Mouse (Mus musculus) forebrain, embryonic 16.5 days (tissue): Measurements from ENCODE around the gene Gm17581. TPM values are rescaled to one million over a fixed set of nuclear protein-coding genes. Genes with fewer than 3 reads are reported as not detected.
"Not testable (repeated sequence)": the region's sequence is repeated elsewhere in the genome, so short reads cannot be mapped to it uniquely, and the experiment has no call there.

Experiments used
- ATAC-seq: fragments of 200-750 bp; cut with Nextera tagmentation; 2 replicates; pipeline ENCODE4 v1.8.0; 2017; ENCODE audit warnings: mild to moderate bottlenecking, moderate library complexity
- H3K27ac ChIP-seq: fragments of 300-500 bp; sonication (generic); 2 replicates; pipeline ENCODE4 v1.5.1; 2014; ENCODE audit warnings: low read length, control low read depth
- H3K27me3 ChIP-seq: fragments of 300-500 bp; sonication (generic); replicated peaks from 2 replicates; pipeline ENCODE4 v1.6.1; 2014; ENCODE audit warnings: low read length; ENCODE audit not compliant: control insufficient read depth, insufficient read depth
- H3K36me3 ChIP-seq: fragments of 300-500 bp; sonication (generic); 2 replicates; pipeline ENCODE4 v1.6.1; 2014; ENCODE audit not compliant: control insufficient read depth, insufficient read depth
- H3K4me1 ChIP-seq: fragments of 300-500 bp; sonication (generic); replicated peaks from 2 replicates; pipeline ENCODE4 v1.6.1; 2014; ENCODE audit warnings: low read length; ENCODE audit not compliant: control insufficient read depth, insufficient read depth
- H3K4me2 ChIP-seq: fragments of 300-500 bp; sonication (generic); 2 replicates; pipeline ENCODE4 v1.6.1; 2014; ENCODE audit warnings: mild to moderate bottlenecking, low read length, control low read depth
- H3K4me3 ChIP-seq: fragments of 300-500 bp; sonication (generic); replicated peaks from 2 replicates; pipeline ENCODE4 v1.5.1; 2014; ENCODE audit warnings: mild to moderate bottlenecking, low read length, control low read depth
- H3K9ac ChIP-seq: fragments of 300-500 bp; sonication (generic); replicated peaks from 2 replicates; pipeline ENCODE4 v1.6.1; 2014; ENCODE audit warnings: low read depth, low read length, control low read depth
- H3K9me3 ChIP-seq: fragments of 300-500 bp; sonication (generic); 2 replicates; pipeline ENCODE4 v1.6.1; 2016; ENCODE audit warnings: low read length; ENCODE audit not compliant: control insufficient read depth
- WGBS: fragments of 180-500 bp; shearing (Covaris S2); extraction: QIAGEN DNeasy Blood & Tissue Kit; methylation state at CpG from one replicate; pipeline ENCODE4 v1.1.7; 2014; 5-methylcytosine and 5-hydroxymethylcytosine counted together
- polyA plus RNA-seq: library from polyadenylated mRNA; unstranded; fragments of >200 nt; fragmentation: Nextera tagmentation; extraction: Ambion mirVana; gene quantifications from 2 replicates; pipeline ENCODE4 v1.2.1, GENCODE M21; 2015

Gene Gm17581
- polyA plus RNA-seq, 1 experiment from 2014 or later, result not detected

DNA sequence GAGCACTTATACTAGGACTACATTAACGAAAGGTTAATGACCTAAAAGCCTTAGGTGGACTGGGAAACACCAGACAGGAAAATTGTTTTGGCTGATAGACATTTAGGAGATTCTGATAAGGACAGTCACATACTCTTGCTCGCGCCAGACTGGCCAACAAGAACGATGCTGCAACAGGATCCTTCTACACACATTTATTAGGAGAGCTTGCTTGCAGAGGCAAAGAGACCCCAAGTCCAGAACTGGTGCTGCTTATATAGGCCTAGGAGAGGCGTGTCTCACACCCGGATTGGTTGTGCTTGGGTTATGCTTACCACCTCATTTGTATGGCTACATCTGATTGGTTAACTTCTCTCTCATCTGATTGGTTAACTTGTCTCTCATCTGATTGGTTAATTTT lies 37.2 kb downstream of the Gm17581 start:
- H3K36me3 ChIP-seq, H3K27me3 ChIP-seq, ATAC-seq, H3K4me2 ChIP-seq, H3K9me3 ChIP-seq, H3K9ac ChIP-seq, H3K4me3 ChIP-seq, H3K27ac ChIP-seq, H3K4me1 ChIP-seq: not testable (repeated sequence)
- WGBS, result 94% methylated on average over 6 of the region's 6 CpGs

DNA sequence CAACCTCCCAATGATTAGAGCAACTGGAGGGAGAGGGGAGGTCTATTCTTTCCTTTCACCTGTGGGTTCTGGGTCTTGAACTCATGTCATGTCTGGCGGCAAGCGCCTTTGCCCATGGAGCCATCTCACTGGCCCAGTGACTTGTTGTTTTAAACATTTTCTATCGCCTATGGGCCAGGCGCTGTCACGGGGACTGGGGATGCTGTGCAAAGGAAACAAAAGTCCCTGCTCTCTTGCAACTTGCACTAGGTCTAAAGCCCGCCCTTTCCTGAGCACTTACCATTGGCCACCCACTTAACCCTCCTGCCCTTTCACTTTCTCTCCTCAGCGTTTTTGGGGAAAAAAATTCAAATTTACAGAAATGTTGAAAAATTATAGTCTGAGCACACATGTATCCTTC lies 38.8 kb downstream of the Gm17581 start:
- H3K9me3 ChIP-seq, result no peaks in the 10 kb centered on the region
- no peak overlapping the region for H3K4me3 ChIP-seq
- H3K27me3 ChIP-seq, result no peaks in the 10 kb centered on the region
- no peak for ATAC-seq
- no peak overlapping the region for H3K27ac ChIP-seq
- 81% methylated on average over 7 of the region's 7 CpGs for WGBS
- H3K4me2 ChIP-seq, result no peak overlapping the region
- peaks cover 5% of the 10 kb centered on the region; the same call in 1 of the 2 replicates for H3K36me3 ChIP-seq
- H3K4me1 ChIP-seq, result no peaks in the 10 kb centered on the region
- H3K9ac ChIP-seq, result no peak overlapping the region

DNA sequence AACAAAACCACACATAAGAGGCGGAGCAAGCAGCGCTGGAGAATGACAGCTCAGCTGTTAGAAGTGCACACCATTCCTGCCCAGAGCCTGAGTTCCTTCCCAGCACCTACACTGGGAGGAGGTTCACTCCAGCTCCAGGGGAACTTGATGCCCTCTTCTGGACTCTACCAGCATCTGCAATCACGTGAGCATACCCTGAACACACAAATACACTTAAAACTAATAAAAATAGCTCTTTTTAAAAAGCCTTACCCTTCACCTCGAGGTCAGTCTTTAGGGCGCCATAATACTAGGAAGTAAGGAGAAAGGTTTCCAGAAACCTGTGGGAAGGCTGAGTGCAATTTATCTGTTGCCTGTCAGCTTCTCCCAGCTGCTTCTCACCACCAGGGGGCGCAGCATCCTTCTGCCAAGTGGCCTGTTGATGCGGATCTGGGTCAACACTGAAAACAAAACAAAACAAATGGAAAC lies 39.5 kb downstream of the Gm17581 start:
- Histone ChIP-seq H3K27ac (no peak overlapping the region), H3K36me3 (0 out of 2 replicates have a peak, but pooled peaks cover 2% of the 10 kb centered on the region), H3K27me3 (no peaks in the 10 kb centered on the region), H3K4me3 (no peak overlapping the region), H3K9ac (no peak overlapping the region), H3K4me1 (peaks cover 2% of the 10 kb centered on the region), H3K4me2 (no peak overlapping the region), H3K9me3 (no peaks in the 10 kb centered on the region)
- ATAC-seq, result no peak
- 14% methylated on average over 7 of the region's 7 CpGs for WGBS

DNA sequence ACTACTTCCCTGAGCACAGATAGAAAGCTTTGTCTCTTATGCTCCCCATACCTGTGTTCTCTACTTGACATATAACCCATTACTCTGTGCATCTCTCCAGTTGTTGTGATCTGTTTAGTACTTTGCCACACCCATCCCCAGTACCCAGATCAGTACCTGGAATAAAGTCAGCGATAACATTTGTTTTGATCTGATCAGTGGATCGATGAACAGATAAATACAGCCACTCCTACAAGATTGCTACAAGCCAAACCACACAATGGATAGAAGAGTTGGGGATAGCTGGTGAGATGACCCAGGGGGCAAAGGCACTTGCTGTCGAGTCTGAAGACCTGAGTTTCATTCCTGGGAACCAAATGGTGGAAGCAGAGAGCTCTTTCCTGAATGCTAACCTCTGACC lies 40.4 kb downstream of the Gm17581 start:
- ATAC-seq, result no peak
- WGBS, result 80% methylated on average over 3 of the region's 3 CpGs

DNA sequence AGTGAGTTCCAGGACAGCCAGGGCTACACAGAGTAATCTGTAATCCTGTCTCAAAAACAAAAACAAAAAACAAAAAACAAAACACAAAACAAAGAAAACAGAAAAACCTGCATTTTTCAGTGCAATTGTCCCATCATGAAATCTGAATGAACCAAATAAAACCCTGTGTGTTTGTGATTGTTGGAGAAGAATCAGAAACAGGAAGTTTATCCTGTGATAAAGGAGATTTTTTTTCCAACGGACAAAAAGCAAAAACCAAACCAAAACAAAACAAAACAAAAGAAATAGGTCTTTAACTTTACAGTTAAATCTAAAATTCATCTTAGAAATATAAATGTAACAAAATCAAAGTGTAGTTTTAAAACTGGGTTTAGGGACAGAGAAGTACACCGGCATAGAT lies 41.1 kb downstream of the Gm17581 start:
- WGBS, result 85% methylated on average over 2 of the region's 2 CpGs
- no peak overlapping the region for H3K4me3 ChIP-seq
- H3K9ac ChIP-seq, result no peak overlapping the region
- no peak for ATAC-seq
- peaks cover 16% of the 10 kb centered on the region for H3K4me1 ChIP-seq
- no peak overlapping the region for H3K27ac ChIP-seq
- no peak overlapping the region for H3K4me2 ChIP-seq
- no peaks in the 10 kb centered on the region for H3K9me3 ChIP-seq
- no peaks in the 10 kb centered on the region for H3K36me3 ChIP-seq
- no peaks in the 10 kb centered on the region for H3K27me3 ChIP-seq

More for the DNA sequence above, 40.4 kb downstream of the Gm17581 start:
- no peak overlapping the region for H3K9ac ChIP-seq
- H3K4me2 ChIP-seq, result no peak overlapping the region
- H3K4me3 ChIP-seq, result no peak overlapping the region
- peaks cover 10% of the 10 kb centered on the region for H3K4me1 ChIP-seq
- H3K36me3 ChIP-seq, result no peaks in the 10 kb centered on the region
- no peaks in the 10 kb centered on the region for H3K27me3 ChIP-seq
- no peak overlapping the region for H3K27ac ChIP-seq
- no peaks in the 10 kb centered on the region for H3K9me3 ChIP-seq

DNA sequence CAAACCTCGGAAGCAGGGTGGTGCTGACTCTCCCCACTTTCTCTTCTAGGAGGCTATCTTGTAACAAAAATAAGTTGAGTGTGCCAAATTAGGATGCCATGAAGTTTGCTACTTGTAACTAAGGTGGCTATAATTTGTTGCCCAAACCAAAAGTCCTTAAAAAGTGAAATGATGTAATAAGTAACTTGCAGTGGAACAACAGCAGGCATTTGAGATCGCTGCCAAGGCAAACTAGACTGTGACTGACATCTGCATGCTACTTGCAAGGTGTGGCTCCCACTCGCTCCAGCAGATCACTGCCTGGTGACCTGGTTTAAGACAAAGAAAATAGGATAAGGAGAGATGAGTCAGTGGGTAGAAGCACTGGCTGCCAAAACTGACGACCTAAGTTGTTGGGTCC lies 42.5 kb downstream of the Gm17581 start:
- Histone ChIP-seq H3K9me3 (no peaks in the 10 kb centered on the region), H3K36me3 (no peaks in the 10 kb centered on the region), H3K9ac (no peak overlapping the region), H3K4me3 (no peak overlapping the region), H3K27me3 (no peaks in the 10 kb centered on the region), H3K4me2 (no peak overlapping the region), H3K4me1 (peaks cover 21% of the 10 kb centered on the region), H3K27ac (no peak overlapping the region)
- no peak for ATAC-seq
- WGBS, result 81% methylated on average over 4 of the region's 4 CpGs

DNA sequence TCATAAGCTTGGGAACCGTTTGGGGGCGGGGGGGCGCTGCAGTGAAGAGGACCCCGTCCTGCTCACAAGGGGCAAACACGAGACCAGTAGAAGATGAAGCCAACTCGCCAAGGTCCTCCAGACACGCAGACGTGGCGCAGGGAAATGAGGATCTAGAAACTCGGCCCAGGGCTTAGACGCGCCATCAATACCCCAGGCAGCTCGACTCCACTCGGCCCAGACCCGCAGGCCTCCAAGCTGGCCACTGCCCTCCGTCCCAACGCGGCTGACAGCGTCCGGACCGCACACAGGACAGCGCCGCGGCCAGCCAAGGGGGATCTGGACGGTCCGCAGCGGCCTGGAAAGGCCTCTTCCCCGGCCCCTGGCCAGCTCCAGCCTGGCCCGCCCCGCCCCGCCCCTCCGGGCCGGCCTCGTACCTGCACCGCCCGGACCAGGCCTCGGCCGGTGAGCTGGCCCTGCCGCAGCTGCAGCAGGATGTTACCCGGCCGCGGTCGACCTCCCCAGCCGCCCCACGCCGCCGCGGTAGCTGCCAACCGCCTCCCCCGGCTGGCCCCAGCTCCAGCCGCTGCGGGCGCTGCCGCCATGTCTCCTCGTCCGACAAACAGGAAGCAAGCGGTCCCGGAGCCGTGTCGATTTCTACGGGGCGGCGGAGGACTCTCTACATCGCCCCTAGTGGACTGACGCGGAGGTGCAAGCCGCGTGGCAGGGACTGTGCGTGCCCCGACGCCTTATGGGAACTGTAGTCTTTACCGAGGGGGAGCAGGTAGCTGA lies 43.8 kb downstream of the Gm17581 start, which contains the start of gene Trpc4ap:
Trpc4ap (minus strand) TSS at position 662 of the 771 bp plus-strand sequence.
- under 1% methylated on average over 68 of the region's 72 CpGs for WGBS
- ATAC-seq, result peak; percentile 99
- H3K9ac ChIP-seq, result peak within 1 kb of the TSS; percentile 96
- peak within 1 kb of the TSS; percentile 77 for H3K4me2 ChIP-seq
- H3K36me3 ChIP-seq, result no peaks in the 10 kb centered on the region
- H3K4me1 ChIP-seq, result peaks cover 21% of the 10 kb centered on the region
- peak within 1 kb of the TSS; percentile 90 for H3K4me3 ChIP-seq
- H3K9me3 ChIP-seq, result no peaks in the 10 kb centered on the region
- peak within 1 kb of the TSS; percentile 90 for H3K27ac ChIP-seq
- no peaks in the 10 kb centered on the region for H3K27me3 ChIP-seq

DNA sequence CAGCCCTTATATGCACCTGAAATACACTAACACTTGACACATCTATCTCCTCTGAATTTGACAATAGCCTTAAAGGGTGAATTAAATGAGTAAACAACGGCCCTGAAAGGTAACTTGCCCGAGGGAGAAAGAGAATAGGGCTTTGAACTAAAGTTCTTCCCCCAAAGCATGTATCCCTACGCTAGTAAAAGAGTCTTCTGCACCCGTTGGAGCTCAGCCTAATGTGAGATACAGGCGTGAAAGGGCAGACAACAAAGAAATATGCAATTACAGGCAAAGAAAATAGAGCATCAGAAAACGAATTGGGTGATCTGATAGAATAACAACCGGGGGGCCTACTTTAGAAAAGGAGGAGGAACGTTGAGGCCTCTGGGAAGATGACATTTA lies 44.3 kb downstream of the Gm17581 start:
- H3K36me3 ChIP-seq, result no peaks in the 10 kb centered on the region
- H3K9me3 ChIP-seq, result no peaks in the 10 kb centered on the region
- peak overlapping the region; percentile 90 for H3K27ac ChIP-seq
- peak overlapping the region; percentile 90 for H3K4me3 ChIP-seq
- peak overlapping the region; percentile 96 for H3K9ac ChIP-seq
- peaks cover 21% of the 10 kb centered on the region for H3K4me1 ChIP-seq
- peak overlapping the region; percentile 77 for H3K4me2 ChIP-seq
- WGBS, result 3% methylated on average over 8 of the region's 8 CpGs
- H3K27me3 ChIP-seq, result no peaks in the 10 kb centered on the region
- no peak for ATAC-seq

DNA sequence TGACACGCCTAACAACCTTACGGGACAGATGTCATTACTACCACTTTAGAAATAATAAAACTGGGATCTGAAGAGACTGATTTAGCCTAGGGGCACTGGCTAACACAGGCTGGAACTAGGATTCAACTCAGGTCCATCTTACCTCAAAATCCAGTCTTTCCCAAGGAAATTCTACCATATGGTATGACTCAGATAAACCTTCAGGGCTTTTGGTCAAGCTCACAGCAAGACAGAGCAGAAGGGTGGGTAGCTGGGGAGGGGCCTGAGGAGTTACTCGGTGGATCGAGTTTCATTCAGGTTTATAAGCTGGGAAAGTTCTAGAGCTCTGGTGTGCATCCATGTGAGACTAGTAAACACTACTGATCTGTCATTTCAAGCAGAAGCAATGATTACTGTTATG lies 46.5 kb downstream of the Gm17581 start:
- Histone ChIP-seq H3K27ac (no peak overlapping the region), H3K27me3 (no peaks in the 10 kb centered on the region), H3K9ac (no peak overlapping the region), H3K4me3 (no peak overlapping the region), H3K9me3 (no peaks in the 10 kb centered on the region), H3K4me1 (peaks cover 21% of the 10 kb centered on the region), H3K4me2 (no peak overlapping the region), H3K36me3 (no peaks in the 10 kb centered on the region)
- ATAC-seq, result no peak
- 81% methylated on average over 4 of the region's 4 CpGs for WGBS
